Mouse (Mus musculus): ENCODE results near the gene Maml2. TPM values are rescaled to one million over a fixed set of nuclear protein-coding genes. Genes with fewer than 3 reads are reported as not detected.

The Maml2 gene
- polyA plus RNA-seq, 1 experiment from 2014 or later = 9.9 TPM

DNA sequence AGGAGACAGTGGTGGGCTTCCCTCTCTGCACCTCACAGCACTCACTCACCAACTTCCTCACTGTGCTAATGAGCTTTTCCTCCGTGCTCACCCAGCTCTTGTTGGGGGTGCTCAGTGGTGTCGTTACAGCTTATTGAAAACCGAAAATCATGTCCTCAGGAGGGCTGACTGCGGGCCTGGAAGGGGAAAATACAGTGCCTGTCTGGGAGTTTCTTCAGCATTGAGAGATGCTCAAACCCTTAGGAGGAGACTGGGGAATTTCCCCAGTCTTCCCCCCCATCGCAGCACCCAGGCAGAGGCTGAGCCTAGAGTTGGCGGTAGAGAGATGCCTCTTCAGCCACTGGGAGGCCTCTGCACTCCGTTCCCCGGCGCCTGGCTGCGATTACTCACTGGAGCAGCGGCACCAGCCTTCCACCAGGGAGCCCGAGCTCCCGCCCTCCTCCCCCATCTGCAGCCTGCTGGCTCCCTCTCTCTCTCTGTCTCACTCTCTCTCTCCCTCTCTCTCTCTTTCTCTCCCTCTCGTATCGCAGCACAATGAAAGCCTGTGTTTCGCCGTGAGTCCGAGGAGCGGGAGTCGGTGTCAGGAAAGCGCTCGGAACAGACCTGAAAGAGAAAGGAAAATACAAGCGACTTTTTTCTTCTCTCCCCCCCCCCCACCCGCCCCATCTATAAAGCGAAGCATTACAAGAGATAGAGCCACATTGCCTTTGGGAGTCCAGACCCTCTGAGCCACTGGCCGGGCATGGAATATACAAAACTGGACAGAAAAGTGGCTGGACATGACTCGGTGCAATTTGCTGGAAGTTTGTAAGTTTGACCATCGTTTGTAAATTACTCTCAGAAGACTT, 1.3 kb upstream of the Maml2 start:
- peaks cover 16% of the 10 kb centered on the region for H3K4me1 ChIP-seq (ENCODE audit: control insufficient read depth, insufficient read depth, low read length)
- under 1% methylated on average over 28 of the region's 28 CpGs for WGBS

GRCm38 (mm10) chr9:13297122-13297667, 562 bp upstream of the Maml2 start:
- no peak for ATAC-seq
- peak overlapping the region; percentile 57 for H3K4me3 ChIP-seq (ENCODE audit: low read depth, low read length)
- WGBS = under 1% methylated on average over 12 of the region's 12 CpGs
- no peaks in the 10 kb centered on the region for H3K36me3 ChIP-seq (ENCODE audit: control insufficient read depth, insufficient read depth, low read length)
- peaks cover 21% of the 10 kb centered on the region for H3K4me1 ChIP-seq (ENCODE audit: control insufficient read depth, insufficient read depth, low read length)
- H3K9ac ChIP-seq (ENCODE audit: low read depth, low read length) = peak overlapping the region; percentile 81
- H3K4me2 ChIP-seq (ENCODE audit: low read length) = peak overlapping the region; percentile 97
- H3K27me3 ChIP-seq (ENCODE audit: control insufficient read depth, insufficient read depth, low read depth, low read length) = no peaks in the 10 kb centered on the region
- H3K9me3 ChIP-seq (replicated peaks; ENCODE audit: control insufficient read depth, low read length, poor library complexity, severe bottlenecking) = no peaks in the 10 kb centered on the region
- H3K27ac ChIP-seq (ENCODE audit: low read length) = peak overlapping the region; percentile 68

More for the DNA sequence above, 1.3 kb upstream of the Maml2 start:
- Histone ChIP-seq H3K9me3 (replicated peaks; ENCODE audit: control insufficient read depth, low read length, poor library complexity, severe bottlenecking) (no peaks in the 10 kb centered on the region), H3K9ac (ENCODE audit: low read depth, low read length) (peak overlapping the region; percentile 81), H3K36me3 (ENCODE audit: control insufficient read depth, insufficient read depth, low read length) (no peaks in the 10 kb centered on the region), H3K4me2 (ENCODE audit: low read length) (peak overlapping the region; percentile 97), H3K4me3 (ENCODE audit: low read depth, low read length) (peak overlapping the region; percentile 57), H3K27ac (ENCODE audit: low read length) (peak overlapping the region; percentile 68), H3K27me3 (ENCODE audit: control insufficient read depth, insufficient read depth, low read depth, low read length) (no peaks in the 10 kb centered on the region)
- peak; percentile 91 for ATAC-seq

DNA sequence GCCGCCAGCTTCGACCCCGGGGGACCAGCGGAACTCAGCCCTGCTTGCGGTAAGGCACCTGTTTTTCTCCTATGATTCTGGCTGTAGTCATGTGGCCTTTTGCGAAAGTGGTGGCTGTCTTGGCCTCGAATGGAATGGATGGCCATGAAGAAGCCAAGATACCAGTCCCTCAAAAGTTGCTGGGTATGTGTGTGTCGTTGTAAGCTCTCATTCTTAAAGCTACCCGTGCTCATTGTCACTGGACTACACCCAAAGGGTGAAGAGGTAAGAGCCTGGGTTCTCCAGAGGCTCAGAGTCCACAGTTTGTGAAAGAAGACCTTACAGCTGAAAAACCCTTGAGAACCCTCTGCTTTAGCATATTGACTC, 739 bp downstream of the Maml2 start:
- no peak for ATAC-seq
- peak overlapping the region; percentile 81 for H3K9ac ChIP-seq (ENCODE audit: low read depth, low read length)
- no peaks in the 10 kb centered on the region for H3K36me3 ChIP-seq (ENCODE audit: control insufficient read depth, insufficient read depth, low read length)
- peaks cover 24% of the 10 kb centered on the region for H3K4me1 ChIP-seq (ENCODE audit: control insufficient read depth, insufficient read depth, low read length)
- H3K9me3 ChIP-seq (replicated peaks; ENCODE audit: control insufficient read depth, low read length, poor library complexity, severe bottlenecking) = no peaks in the 10 kb centered on the region
- no peaks in the 10 kb centered on the region for H3K27me3 ChIP-seq (ENCODE audit: control insufficient read depth, insufficient read depth, low read depth, low read length)
- peak overlapping the region; percentile 97 for H3K4me2 ChIP-seq (ENCODE audit: low read length)
- peak overlapping the region; percentile 57 for H3K4me3 ChIP-seq (ENCODE audit: low read depth, low read length)
- peak overlapping the region; percentile 69 for H3K27ac ChIP-seq (ENCODE audit: low read length)
- 20% methylated on average over 9 of the region's 9 CpGs for WGBS

DNA sequence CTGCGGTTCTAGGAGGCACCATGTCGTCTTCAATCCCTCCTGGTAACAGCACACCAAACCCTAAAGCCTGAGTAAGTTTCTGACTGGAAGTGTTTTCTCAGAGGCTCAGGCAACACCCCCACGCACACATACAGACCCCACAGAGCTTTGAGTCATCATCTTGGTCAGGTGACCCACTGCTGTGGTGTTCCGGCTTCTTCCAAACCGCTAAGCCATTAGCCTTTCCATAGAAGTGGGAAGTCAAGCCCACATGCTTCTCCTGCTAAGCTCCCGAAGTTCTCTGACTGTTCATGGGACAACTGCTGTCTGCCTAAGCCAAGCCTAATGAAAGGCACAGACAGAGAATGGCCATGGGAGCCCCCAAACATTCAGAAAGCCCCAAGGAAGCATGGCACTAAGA, 1.4 kb downstream of the Maml2 start:
- H3K4me1 ChIP-seq (ENCODE audit: control insufficient read depth, insufficient read depth, low read length) = peaks cover 27% of the 10 kb centered on the region
- peak overlapping the region; percentile 97 for H3K4me2 ChIP-seq (ENCODE audit: low read length)
- no peak overlapping the region for H3K27ac ChIP-seq (ENCODE audit: low read length)
- no peak for ATAC-seq
- WGBS = 80% methylated on average over 6 of the region's 6 CpGs
- H3K4me3 ChIP-seq (ENCODE audit: low read depth, low read length) = peak overlapping the region; percentile 23
- H3K36me3 ChIP-seq (ENCODE audit: control insufficient read depth, insufficient read depth, low read length) = no peaks in the 10 kb centered on the region
- H3K27me3 ChIP-seq (ENCODE audit: control insufficient read depth, insufficient read depth, low read depth, low read length) = no peaks in the 10 kb centered on the region
- H3K9ac ChIP-seq (ENCODE audit: low read depth, low read length) = 0 out of 2 replicates have a peak overlapping the region, but pooled peaks have one; percentile 4
- no peaks in the 10 kb centered on the region for H3K9me3 ChIP-seq (replicated peaks; ENCODE audit: control insufficient read depth, low read length, poor library complexity, severe bottlenecking)

DNA sequence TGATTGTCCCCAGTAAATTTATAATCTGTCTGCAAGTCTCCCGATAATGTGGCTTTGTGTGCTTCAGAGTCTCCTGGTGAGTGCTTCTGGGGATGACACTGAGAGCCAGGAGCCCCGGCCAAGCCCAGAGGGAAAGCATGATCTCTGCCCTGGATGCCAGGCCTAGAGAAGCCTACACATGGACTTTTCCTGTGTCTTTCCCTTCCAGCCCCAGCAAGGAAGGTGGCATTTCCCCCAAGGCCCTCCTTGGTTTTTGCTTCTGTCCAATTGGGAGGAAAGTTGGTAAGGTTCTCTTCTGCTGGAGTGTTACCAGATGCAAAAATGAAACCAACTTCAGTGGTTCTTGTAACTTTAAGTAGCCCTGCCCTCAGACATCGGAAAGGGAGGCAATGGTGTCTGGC, 2.3 kb downstream of the Maml2 start:
- Histone ChIP-seq H3K4me1 (ENCODE audit: control insufficient read depth, insufficient read depth, low read length) (peaks cover 27% of the 10 kb centered on the region), H3K9me3 (replicated peaks; ENCODE audit: control insufficient read depth, low read length, poor library complexity, severe bottlenecking) (no peaks in the 10 kb centered on the region), H3K36me3 (ENCODE audit: control insufficient read depth, insufficient read depth, low read length) (no peaks in the 10 kb centered on the region), H3K27ac (ENCODE audit: low read length) (no peak overlapping the region), H3K9ac (ENCODE audit: low read depth, low read length) (no peak overlapping the region), H3K4me2 (ENCODE audit: low read length) (peak overlapping the region; percentile 97), H3K27me3 (ENCODE audit: control insufficient read depth, insufficient read depth, low read depth, low read length) (no peaks in the 10 kb centered on the region), H3K4me3 (ENCODE audit: low read depth, low read length) (peak overlapping the region; percentile 23)
- 40% methylated on average over 3 of the region's 3 CpGs for WGBS
- no peak for ATAC-seq

- peak overlapping the region; percentile 14; the same call in 1 of the 2 replicates for H3K4me3 ChIP-seq (ENCODE audit: low read depth, low read length)
- H3K27ac ChIP-seq (ENCODE audit: low read length) = no peak overlapping the region
- H3K27me3 ChIP-seq (ENCODE audit: control insufficient read depth, insufficient read depth, low read depth, low read length) = no peaks in the 10 kb centered on the region
- no peak for ATAC-seq
- no peak overlapping the region for H3K9ac ChIP-seq (ENCODE audit: low read depth, low read length)
- H3K36me3 ChIP-seq (ENCODE audit: control insufficient read depth, insufficient read depth, low read length) = no peaks in the 10 kb centered on the region
- no peaks in the 10 kb centered on the region for H3K9me3 ChIP-seq (replicated peaks; ENCODE audit: control insufficient read depth, low read length, poor library complexity, severe bottlenecking)
- H3K4me2 ChIP-seq (ENCODE audit: low read length) = peak overlapping the region; percentile 97
- 53% methylated on average over 9 of the region's 9 CpGs for WGBS
- peaks cover 27% of the 10 kb centered on the region for H3K4me1 ChIP-seq (ENCODE audit: control insufficient read depth, insufficient read depth, low read length)
Observed at GRCm38 (mm10) chr9:13300891-13301782, 3.4 kb downstream of the Maml2 start.

- no peaks in the 10 kb centered on the region for H3K9me3 ChIP-seq (replicated peaks; ENCODE audit: control insufficient read depth, low read length, poor library complexity, severe bottlenecking)
- no peak for ATAC-seq
- WGBS = 44% methylated on average over 6 of the region's 6 CpGs
- no peaks in the 10 kb centered on the region for H3K27me3 ChIP-seq (ENCODE audit: control insufficient read depth, insufficient read depth, low read depth, low read length)
- no peaks in the 10 kb centered on the region for H3K36me3 ChIP-seq (ENCODE audit: control insufficient read depth, insufficient read depth, low read length)
- H3K4me1 ChIP-seq (ENCODE audit: control insufficient read depth, insufficient read depth, low read length) = peaks cover 27% of the 10 kb centered on the region
- H3K4me2 ChIP-seq (ENCODE audit: low read length) = peak overlapping the region; percentile 97
- H3K4me3 ChIP-seq (ENCODE audit: low read depth, low read length) = no peak overlapping the region
- H3K9ac ChIP-seq (ENCODE audit: low read depth, low read length) = no peak overlapping the region
- no peak overlapping the region for H3K27ac ChIP-seq (ENCODE audit: low read length)
Observed at GRCm38 (mm10) chr9:13302183-13302825, 4.5 kb downstream of the Maml2 start.

GRCm38 (mm10) chr9:13303099-13303771, 5.5 kb downstream of the Maml2 start:
- H3K4me1 ChIP-seq (ENCODE audit: control insufficient read depth, insufficient read depth, low read length) = peaks cover 25% of the 10 kb centered on the region
- no peak overlapping the region for H3K9ac ChIP-seq (ENCODE audit: low read depth, low read length)
- H3K27ac ChIP-seq (ENCODE audit: low read length) = no peak overlapping the region
- 15% methylated on average over 5 of the region's 5 CpGs for WGBS
- H3K9me3 ChIP-seq (replicated peaks; ENCODE audit: control insufficient read depth, low read length, poor library complexity, severe bottlenecking) = no peaks in the 10 kb centered on the region
- H3K4me3 ChIP-seq (ENCODE audit: low read depth, low read length) = no peak overlapping the region
- no peaks in the 10 kb centered on the region for H3K36me3 ChIP-seq (ENCODE audit: control insufficient read depth, insufficient read depth, low read length)
- no peak for ATAC-seq
- H3K4me2 ChIP-seq (ENCODE audit: low read length) = no peak overlapping the region
- no peaks in the 10 kb centered on the region for H3K27me3 ChIP-seq (ENCODE audit: control insufficient read depth, insufficient read depth, low read depth, low read length)

Measured in midbrain, embryonic 16.5 days (tissue).